Mouse (Mus musculus) hindbrain, embryonic 16.5 days (tissue): ENCODE measurements at regions not wholly inside any gene's neighbourhood (a gene's known extent, or its start where the extent isn't known, plus 50 kb on each side); places are given as distances from the start of the nearest gene placed in this dataset.

Experiments
- ATAC-seq: fragments of 200-750 bp; cut with Nextera tagmentation; 2 replicates; pipeline ENCODE4 v1.8.0; 2017; ENCODE audit warnings: moderate TSS enrichment, moderate library complexity
- H3K27ac ChIP-seq: fragments of 300-500 bp; sonication (generic); 2 replicates; pipeline ENCODE4 v1.5.1; 2014; ENCODE audit warnings: low read depth, mild to moderate bottlenecking, control low read depth, low read length, moderate library complexity
- H3K27me3 ChIP-seq: fragments of 300-500 bp; sonication (generic); replicated peaks from 2 replicates; pipeline ENCODE4 v1.6.1; 2014; ENCODE audit warnings: low read length; ENCODE audit not compliant: control insufficient read depth, insufficient read depth
- H3K36me3 ChIP-seq: fragments of 300-500 bp; sonication (generic); 2 replicates; pipeline ENCODE4 v1.6.1; 2014; ENCODE audit warnings: mild to moderate bottlenecking, low read length, moderate library complexity, mixed read lengths; ENCODE audit not compliant: control insufficient read depth, insufficient read depth
- H3K4me1 ChIP-seq: fragments of 300-500 bp; sonication (generic); 2 replicates; pipeline ENCODE4 v1.6.1; 2014; ENCODE audit warnings: low read depth, low read length; ENCODE audit not compliant: control insufficient read depth, insufficient read depth
- H3K4me2 ChIP-seq: fragments of 300-500 bp; sonication (generic); 2 replicates; pipeline ENCODE4 v1.6.1; 2014; ENCODE audit warnings: mild to moderate bottlenecking, low read length, control low read depth, moderate library complexity
- H3K4me3 ChIP-seq: fragments of 300-500 bp; sonication (generic); 2 replicates; pipeline ENCODE4 v1.5.1; 2014; ENCODE audit warnings: mild to moderate bottlenecking, low read length, control low read depth, moderate library complexity
- H3K9ac ChIP-seq: fragments of 300-500 bp; sonication (generic); 2 replicates; pipeline ENCODE4 v1.6.1; 2014; ENCODE audit warnings: low read depth, mild to moderate bottlenecking, control low read depth, low read length, moderate library complexity
- H3K9me3 ChIP-seq: fragments of 300-500 bp; sonication (generic); 2 replicates; pipeline ENCODE4 v1.6.1; 2014; ENCODE audit warnings: mild to moderate bottlenecking, low read length, moderate library complexity; ENCODE audit not compliant: control insufficient read depth
- WGBS: fragments of 180-500 bp; shearing (Covaris S2); extraction: QIAGEN DNeasy Blood & Tissue Kit; methylation state at CpG from one replicate; pipeline ENCODE4 v1.1.7; 2014; 5-methylcytosine and 5-hydroxymethylcytosine counted together

DNA sequence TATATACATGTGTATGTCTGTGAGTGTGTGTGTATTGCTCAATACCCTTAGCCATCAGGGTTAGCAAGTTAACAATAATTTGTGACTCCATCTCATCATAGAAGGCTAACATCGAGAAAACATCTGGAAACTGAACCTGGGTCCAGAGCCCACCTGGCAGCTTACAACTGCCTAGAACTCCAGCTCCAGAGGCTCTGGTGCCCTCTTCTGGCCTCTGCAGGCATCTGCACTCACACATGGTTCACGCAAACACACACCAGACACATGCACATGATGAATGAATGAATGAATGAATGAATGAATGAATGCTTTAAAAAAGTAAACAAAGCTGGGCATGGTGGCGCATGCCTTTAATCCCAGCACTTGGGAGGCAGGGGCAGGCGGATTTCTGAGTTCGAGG, 182.8 kb downstream of the Suds3 start:
- no peaks in the 10 kb centered on the region for H3K9me3 ChIP-seq
- ATAC-seq = no peak
- no peak overlapping the region for H3K27ac ChIP-seq
- WGBS = 91% methylated on average over 5 of the region's 5 CpGs
- H3K36me3 ChIP-seq = no peaks in the 10 kb centered on the region
- no peaks in the 10 kb centered on the region for H3K4me1 ChIP-seq
- no peak overlapping the region for H3K4me3 ChIP-seq
- H3K4me2 ChIP-seq = no peak overlapping the region
- no peaks in the 10 kb centered on the region for H3K27me3 ChIP-seq
- H3K9ac ChIP-seq = no peak overlapping the region

DNA sequence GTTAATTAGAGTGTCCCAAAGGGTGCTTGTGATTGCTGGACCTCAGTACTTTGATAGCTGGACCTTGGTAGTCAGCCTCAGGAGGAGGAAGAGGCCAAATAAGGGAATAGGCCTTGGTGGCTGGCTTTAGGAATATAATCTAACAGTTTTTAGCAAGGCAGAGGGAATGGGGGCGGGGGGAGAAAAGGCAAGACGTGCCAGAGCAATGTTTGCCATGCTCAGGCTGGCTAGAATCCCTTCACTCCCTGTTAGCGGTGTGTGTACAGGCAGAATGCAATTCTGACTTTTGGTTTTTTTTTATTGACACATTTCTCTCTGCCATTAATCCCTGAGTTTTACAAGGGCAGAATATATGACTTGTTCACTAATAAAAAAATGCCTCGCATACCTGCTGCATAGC, 192.2 kb downstream of the Suds3 start:
- Histone ChIP-seq H3K36me3 (no peaks in the 10 kb centered on the region), H3K27me3 (no peaks in the 10 kb centered on the region), H3K4me3 (no peak overlapping the region), H3K4me2 (no peak overlapping the region), H3K9me3 (no peaks in the 10 kb centered on the region), H3K4me1 (peaks cover 3% of the 10 kb centered on the region; the same call in 1 of the 2 replicates), H3K27ac (no peak overlapping the region), H3K9ac (no peak overlapping the region)
- 67% methylated on average over 4 of the region's 4 CpGs for WGBS
- ATAC-seq = no peak

DNA sequence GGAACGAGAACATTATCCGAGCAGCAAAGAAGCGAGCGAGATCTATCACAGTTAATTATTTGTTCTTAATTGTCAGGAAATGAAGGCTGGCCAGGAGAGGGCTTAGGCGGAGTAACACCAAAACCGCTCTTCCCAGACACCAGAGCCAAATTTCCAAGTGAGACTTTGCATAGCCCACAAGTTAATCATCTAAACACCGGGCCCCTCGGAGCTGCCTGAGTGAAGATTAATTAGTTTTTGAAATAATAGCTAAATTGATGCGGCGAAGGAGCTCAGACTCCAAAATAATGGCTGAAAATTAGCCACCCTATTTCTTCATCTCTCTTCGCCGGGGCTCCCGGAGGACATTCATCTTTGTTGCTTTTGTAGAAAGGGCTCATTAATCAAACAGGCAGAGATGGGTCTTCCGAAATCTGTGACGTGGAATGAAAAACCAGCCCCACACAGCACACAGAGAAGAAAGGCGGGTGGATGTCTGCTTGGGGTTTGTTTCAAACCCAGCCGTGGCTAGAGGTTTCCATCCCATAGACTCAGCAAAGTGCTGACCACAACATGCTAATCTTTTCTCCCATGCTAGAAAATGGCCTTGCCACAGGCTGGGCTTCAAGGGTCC, 193.7 kb downstream of the Suds3 start:
- Histone ChIP-seq H3K4me3 (no peak overlapping the region), H3K27ac (no peak overlapping the region), H3K27me3 (no peaks in the 10 kb centered on the region), H3K9me3 (no peaks in the 10 kb centered on the region), H3K4me2 (peak overlapping the region; percentile 11), H3K9ac (no peak overlapping the region), H3K4me1 (peaks cover 3% of the 10 kb centered on the region; the same call in 1 of the 2 replicates), H3K36me3 (no peaks in the 10 kb centered on the region)
- ATAC-seq = peak; percentile 68
- WGBS = 34% methylated on average over 17 of the region's 17 CpGs

DNA sequence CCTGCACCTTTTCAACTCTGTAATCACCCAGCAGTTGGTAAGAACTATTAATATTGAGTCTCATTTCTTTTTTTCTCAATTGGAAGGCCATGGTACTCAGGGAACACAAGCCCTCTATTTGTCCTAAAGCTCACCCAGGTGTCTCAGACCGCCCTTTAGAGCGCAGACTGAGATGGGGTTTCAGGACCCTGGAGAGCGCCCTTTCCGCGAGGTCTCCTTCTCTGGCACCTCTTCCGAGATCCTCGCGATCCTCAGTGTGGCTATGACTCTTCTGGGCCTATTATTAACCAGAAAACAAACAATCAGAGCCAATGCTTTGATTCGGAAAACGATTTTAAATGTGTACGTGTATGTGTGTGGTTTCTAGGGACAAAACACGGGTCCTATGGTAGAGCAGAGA, 201.0 kb downstream of the Suds3 start:
- H3K4me1 ChIP-seq = no peaks in the 10 kb centered on the region
- H3K9ac ChIP-seq = no peak overlapping the region
- no peak for ATAC-seq
- H3K9me3 ChIP-seq = no peaks in the 10 kb centered on the region
- H3K27me3 ChIP-seq = no peaks in the 10 kb centered on the region
- H3K4me3 ChIP-seq = no peak overlapping the region
- no peak overlapping the region for H3K27ac ChIP-seq
- no peak overlapping the region for H3K4me2 ChIP-seq
- H3K36me3 ChIP-seq = no peaks in the 10 kb centered on the region
- WGBS = 41% methylated on average over 12 of the region's 12 CpGs

DNA sequence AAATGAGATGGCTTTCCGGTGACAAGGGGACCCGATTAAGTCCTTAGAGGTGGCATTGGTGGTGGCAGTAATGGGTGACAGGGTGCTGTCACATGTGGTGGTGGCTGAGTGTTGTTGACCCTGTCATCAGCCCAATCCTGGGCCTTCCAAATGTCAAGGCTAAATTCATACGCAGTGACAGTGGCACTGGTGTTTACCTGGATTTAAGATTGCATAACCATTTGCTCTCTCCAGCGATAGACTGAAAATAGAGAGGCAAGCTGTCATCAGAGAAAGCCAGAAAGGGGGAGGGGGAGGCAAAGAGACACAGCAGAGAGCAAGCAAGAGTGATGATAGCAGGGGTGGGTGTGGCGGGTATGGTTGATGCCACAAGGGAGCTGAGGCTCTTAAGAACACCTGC, 215.1 kb downstream of the Suds3 start:
- Histone ChIP-seq H3K4me3 (no peak overlapping the region), H3K36me3 (no peaks in the 10 kb centered on the region), H3K4me1 (no peaks in the 10 kb centered on the region), H3K4me2 (no peak overlapping the region), H3K27me3 (no peaks in the 10 kb centered on the region), H3K27ac (no peak overlapping the region), H3K9me3 (peaks cover 4% of the 10 kb centered on the region; the same call in 1 of the 2 replicates), H3K9ac (no peak overlapping the region)
- ATAC-seq = no peak
- 82% methylated on average over 5 of the region's 5 CpGs for WGBS

DNA sequence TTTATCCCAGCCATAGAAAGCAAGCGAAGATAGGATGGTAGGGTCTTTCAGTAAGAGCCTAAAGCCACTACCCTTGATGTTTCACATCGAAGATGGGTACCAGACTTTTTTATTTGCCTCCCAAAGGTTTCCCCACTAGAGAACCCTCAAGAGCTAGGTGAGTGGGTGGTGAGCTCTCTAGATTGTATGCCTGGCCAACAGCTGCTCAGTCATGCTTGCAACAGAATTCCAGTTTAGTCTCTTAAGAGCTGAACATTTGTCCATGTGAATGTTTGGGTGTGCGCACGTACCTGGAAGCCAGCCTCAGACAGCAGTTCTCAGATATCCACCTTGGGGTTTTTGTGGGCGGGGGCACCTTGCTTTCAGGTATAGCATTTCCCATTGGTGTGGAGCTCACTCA, 218.5 kb downstream of the Suds3 start:
- no peak for ATAC-seq
- H3K9ac ChIP-seq = no peak overlapping the region
- peaks cover 8% of the 10 kb centered on the region for H3K4me1 ChIP-seq
- H3K4me3 ChIP-seq = no peak overlapping the region
- no peaks in the 10 kb centered on the region for H3K36me3 ChIP-seq
- H3K9me3 ChIP-seq = no peaks in the 10 kb centered on the region
- WGBS = 93% methylated on average over 5 of the region's 5 CpGs
- H3K4me2 ChIP-seq = no peak overlapping the region
- no peaks in the 10 kb centered on the region for H3K27me3 ChIP-seq
- H3K27ac ChIP-seq = no peak overlapping the region

DNA sequence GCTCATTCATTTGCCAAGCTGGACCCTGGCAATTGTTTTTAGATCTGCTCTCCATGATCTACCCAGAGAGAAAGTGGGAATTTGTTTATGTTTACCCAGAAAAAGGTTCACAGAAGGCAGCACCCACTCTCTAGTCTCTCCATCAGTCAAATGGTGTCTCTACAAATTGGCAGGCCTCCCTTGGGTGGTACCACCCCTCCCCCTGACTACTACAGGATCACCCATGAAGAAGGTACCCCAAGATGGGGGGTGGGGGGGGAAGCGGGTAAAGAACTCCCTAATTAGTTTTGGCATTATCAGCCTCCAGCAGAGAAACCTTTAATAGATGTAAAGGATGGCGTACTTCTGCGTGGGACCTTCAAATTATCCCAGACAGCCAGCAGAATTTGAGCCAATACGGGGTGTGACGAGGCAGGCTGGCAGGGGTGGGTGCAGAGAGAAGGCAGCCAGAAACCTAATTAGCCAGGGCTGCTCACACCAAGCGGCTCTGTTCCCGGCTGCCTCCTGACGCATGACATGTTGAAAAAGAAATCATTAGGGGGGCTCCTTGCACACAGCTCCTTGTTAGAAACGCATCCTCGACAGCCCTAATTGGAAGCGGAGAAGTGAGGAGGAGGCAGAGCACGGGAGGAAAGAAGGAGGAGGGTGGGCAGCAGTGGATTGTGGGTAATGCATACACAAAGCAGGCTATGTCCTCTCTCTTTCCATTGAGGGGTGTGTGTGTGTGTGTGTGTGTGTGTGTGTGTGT, 220.7 kb downstream of the Suds3 start:
- ATAC-seq = peak; percentile 87
- H3K4me2 ChIP-seq = peak overlapping the region; percentile 34; the same call in 1 of the 2 replicates
- H3K9me3 ChIP-seq = no peaks in the 10 kb centered on the region
- H3K4me3 ChIP-seq = no peak overlapping the region
- no peak overlapping the region for H3K9ac ChIP-seq
- H3K36me3 ChIP-seq = no peaks in the 10 kb centered on the region
- H3K27ac ChIP-seq = peak overlapping the region; percentile 4; the same call in 1 of the 2 replicates
- H3K27me3 ChIP-seq = no peaks in the 10 kb centered on the region
- peaks cover 8% of the 10 kb centered on the region for H3K4me1 ChIP-seq
- 21% methylated on average over 12 of the region's 12 CpGs for WGBS

DNA sequence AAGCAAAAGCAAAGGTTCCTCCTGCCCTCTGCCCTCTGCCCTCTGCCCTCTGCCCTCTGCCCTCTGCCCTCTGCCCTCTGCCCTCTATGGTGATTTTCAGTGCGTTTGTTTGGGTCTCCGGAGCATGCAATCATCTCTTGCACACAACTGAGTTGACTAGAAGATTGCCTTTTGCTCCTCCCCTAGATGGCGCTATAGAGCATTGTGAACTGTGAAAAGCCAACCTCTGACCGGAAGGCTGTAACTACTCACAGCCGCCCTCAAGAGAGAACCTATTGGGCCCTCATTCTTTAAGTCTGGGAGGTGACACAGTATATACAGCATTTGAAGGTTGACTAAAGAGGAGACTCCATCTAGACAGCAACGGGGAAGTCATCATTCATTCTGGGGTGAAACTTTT, 221.3 kb downstream of the Suds3 start:
- ATAC-seq = no peak
- Histone ChIP-seq H3K4me1 (peaks cover 8% of the 10 kb centered on the region), H3K36me3 (no peaks in the 10 kb centered on the region), H3K4me3 (no peak overlapping the region), H3K27me3 (no peaks in the 10 kb centered on the region), H3K9ac (no peak overlapping the region), H3K4me2 (no peak overlapping the region), H3K9me3 (no peaks in the 10 kb centered on the region), H3K27ac (no peak overlapping the region)
- 69% methylated on average over 6 of the region's 6 CpGs for WGBS

DNA sequence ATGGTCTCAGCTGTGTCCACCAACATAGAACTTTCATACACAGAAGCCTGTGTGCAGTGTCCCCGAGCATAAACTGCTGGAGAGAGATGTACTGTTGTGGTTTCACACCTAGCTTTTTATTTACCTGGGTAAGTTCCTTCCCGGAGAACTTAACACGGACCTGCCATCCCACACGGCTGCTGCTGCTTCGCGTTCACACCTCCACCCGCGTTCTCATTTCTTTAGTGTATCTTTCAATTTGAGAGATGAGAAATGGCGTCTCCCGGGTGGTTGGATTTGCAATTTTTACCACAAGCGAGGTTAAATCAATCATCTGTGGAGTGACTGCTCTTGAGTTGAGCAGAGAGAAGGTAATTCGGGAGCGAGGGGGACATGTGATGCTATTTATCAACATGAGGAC, 223.0 kb downstream of the Suds3 start:
- Histone ChIP-seq H3K4me2 (no peak overlapping the region), H3K36me3 (no peaks in the 10 kb centered on the region), H3K27ac (no peak overlapping the region), H3K9me3 (no peaks in the 10 kb centered on the region), H3K4me1 (peaks cover 8% of the 10 kb centered on the region), H3K4me3 (no peak overlapping the region), H3K27me3 (no peaks in the 10 kb centered on the region), H3K9ac (no peak overlapping the region)
- no peak for ATAC-seq
- WGBS = 67% methylated on average over 13 of the region's 13 CpGs
